Mouse (Mus musculus): ENCODE measurements around the gene Slc35c2. TPM values are rescaled to one million over a fixed set of nuclear protein-coding genes. Genes with fewer than 3 reads are reported as not detected.

Gene Slc35c2
- total RNA-seq, 2 experiments from 2014 or later = 17.2 to 18.3 TPM

- DNase-seq = no peak
- intact Hi-C loops (cut with DNase I) = no loop called here
These were observed 44.4 kb downstream of the Slc35c2 start for GRCm38 (mm10) chr2:165243122-165243720.

DNA sequence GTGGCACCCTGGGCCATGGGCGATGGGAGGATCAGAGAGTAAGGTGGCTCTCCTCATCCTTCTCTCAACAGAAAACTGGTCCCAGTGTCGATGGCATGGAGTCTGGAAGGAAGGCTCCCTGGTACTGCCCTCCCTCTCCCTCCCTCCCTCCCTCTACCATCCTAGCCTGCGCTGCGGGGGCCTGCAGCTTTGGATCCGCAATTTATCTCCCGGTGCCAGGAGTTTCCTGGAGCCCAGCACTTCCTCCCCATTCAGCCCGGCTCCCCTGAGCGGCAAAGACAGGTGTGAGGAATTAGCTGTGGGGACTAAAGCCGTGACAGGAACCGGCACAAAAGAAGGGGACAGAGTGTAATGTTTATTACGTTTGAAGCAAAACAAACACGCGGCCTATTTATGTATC lies 45.1 kb downstream of the Slc35c2 start:
- DNase-seq = no peak
- intact Hi-C loops (cut with DNase I) = no loop called here

GRCm38 (mm10) chr2:165241786-165242185 lies 45.9 kb downstream of the Slc35c2 start:
- DNase-seq = no peak
- intact Hi-C loops (cut with DNase I) = no loop called here

DNA sequence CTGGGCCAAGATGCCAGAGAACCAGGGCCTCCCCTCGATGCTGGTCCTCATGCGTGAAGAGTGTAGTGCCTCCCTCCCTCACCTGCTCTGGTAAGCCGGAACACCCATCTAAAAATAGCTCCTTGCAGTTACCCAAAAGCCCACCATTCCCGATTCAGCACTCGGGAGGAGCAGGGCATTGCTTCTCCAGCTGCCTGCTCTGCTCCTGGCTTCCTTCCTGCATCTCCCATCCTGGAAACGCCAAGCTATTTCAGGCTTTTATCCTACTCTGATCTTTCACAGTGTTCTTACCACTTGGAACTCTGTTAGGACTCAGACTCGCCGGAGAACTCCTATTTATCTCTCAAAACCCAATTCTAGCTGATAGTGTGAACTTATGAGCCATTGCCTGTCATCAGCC lies 47.3 kb downstream of the Slc35c2 start:
- no peak for DNase-seq
- intact Hi-C loops (cut with DNase I) = no loop called here

DNA sequence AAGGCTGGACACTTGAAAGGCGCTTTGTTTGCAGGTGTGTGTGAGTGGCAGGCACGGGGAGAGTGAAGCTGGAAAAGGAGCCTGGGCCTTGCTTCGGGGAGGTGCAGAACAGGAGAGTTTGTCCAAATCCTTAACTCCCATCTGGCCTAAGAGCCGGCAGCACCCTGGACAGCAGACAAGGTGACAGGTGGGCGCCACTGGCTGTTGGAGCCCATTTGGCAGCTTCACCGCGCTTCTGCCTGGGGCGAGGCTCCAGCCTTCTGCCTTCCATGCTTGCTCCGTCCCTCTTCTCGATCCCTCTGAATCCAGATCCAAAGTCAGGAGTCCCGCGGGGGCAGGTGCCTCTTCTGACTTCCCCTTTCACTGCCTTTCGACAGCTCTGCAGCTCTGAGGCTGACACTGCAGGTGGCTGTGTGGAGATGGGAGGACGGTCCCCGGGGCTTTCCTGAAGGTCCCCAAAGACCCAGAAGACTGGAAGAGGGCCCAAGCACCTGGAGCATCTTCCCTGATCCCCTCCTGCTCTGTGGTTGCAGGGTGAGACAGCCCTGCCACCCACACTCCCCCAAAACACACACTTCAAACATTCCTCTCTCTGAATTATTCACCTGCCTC lies 48.0 kb downstream of the Slc35c2 start:
- intact Hi-C loops (cut with DNase I) = no loop called here
- no peak for DNase-seq

- intact Hi-C loops (cut with DNase I) = no loop called here
These were observed 49.1 kb downstream of the Slc35c2 start for GRCm38 (mm10) chr2:165238416-165239145.

DNA sequence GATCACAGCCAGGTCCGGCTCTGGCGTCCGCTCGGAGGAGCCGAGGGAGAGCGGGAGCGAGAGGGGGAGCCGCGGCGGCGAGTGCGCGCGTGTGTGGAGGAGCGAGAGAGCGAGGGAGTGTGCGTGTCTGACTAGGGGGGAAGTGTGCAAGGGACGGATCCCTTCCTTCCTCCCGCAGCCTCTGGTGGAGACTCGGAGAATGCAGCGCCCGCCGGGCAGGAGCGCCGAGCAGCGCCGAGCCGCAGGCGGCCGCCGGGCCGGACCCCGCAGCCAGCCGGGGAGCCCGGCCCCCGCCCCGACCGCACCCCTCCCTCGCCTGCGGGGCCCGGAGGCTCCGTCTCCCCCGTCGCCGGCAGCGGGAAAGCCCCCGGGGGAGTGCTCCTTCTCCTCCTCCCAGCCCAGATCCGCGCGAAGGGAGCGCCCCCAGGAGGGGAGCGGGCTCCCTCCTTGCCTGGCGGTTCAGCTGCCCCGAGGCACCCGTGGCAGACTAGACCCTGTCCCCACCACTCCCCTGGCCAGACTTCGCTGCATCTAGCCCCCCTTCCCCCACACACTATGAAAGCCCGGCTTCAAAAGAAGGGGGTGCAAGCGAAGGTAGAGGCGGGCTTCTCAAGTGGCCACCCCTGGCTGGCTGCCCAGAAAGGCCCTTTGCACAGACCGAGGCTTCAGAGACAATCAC lies 52.9 kb downstream of the Slc35c2 start, which contains the start of gene Cdh22:
Gene Cdh22, minus strand, starts transcription at position 241 of the 679 bp plus-strand sequence.
- intact Hi-C loops (cut with DNase I) = loop anchor here (1.0 to 5.0 kb wide), 2 partner anchors 128 to 159 kb away; no protein-coding TSS in a partner anchor
- DNase-seq = peak; percentile 47 to 60

More at GRCm38 (mm10) chr2:165238416-165239145, 49.1 kb downstream of the Slc35c2 start:
- DNase-seq = no peak

DNA sequence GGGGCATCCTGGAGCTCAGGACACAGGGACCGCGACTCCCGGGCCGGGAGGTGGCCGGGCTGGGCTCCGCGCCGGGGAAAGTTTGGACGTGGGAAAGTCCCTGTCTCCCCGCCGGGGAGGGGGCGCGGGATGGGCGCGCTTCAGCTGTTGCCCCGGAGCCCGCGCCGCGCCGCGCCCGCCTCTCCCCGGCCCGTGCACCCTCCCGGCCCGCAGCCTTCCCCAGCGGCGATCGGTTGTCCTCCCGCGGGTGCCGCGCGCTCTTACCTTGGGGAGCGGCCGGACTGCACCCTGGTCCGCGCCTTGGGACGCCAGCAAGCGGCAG lies 53.4 kb downstream of the Slc35c2 start:
- intact Hi-C loops (cut with DNase I) = loop anchor here (5.0 kb wide), 1 partner anchor 128 kb away; no protein-coding TSS in a partner anchor
- DNase-seq = peak in 1 of 2 experiments; percentile 6

DNA sequence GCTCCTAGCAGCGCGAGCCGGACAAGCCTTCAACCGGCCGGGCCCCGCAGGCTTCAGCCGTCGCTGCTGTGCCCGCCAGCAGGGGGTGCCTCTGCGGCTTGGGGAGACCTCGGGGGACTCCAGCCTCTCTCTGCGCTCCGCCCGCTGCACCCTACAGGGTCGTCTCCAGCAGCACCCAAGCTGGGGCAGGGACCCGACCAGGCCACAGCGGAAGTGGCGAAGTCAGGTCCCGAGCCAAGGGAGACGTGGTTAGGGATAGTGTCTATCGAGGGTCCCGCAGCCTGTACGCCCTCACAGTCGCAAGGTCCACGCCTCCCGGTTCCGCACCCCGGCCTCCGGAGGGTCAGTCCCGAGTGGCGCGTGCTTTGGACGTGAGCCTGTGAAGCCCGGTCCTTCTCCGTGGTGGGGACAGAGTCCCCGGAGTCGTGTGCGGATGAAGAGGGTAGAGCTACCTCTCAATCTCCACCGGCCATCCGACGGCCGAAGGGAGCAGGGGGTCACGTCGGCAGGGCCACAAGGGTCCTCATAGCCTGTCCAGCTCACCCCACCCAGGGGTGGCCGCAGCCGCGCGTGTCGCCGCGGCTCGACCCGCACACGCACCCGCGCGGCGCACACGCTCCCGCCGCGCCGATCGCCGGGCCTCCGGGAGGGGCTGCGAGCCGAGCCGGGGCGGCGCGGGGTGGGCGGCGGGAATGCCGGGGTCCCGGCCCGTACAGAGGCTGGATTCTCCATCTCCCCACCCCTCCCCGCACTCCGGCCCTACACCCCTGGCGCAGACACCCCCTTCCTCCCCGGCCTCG lies 54.0 kb downstream of the Slc35c2 start:
- intact Hi-C loops (cut with DNase I) = loop anchor here (1.0 to 5.0 kb wide), 3 partner anchors 43 to 129 kb away; no protein-coding TSS in a partner anchor
- peak; percentile 52 to 71 for DNase-seq

DNA sequence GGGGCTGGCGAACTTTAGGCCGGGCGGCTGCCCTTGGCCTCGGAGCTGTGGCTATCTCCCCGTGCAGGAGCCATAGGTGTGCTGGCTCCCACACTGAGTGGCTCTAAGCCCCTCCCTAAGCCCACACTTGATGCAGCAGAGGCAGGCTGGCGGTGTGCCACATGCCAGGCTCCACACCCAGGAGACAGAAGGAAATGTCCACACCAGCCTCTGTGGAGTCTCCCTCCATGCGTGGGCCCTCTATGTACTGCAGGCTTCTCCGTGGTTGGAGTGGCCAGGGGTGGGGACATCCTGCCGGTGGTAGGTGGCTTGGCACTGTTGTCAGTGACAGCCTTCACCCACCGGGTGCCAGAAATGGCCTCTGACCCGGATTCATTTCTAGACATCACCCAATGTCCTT lies 58.6 kb downstream of the Slc35c2 start:
- intact Hi-C loops (cut with DNase I) = no loop called here
- DNase-seq = no peak

Other genes starting within 250 kb of the Slc35c2 start
- 1 to 10 TPM; 1.7 to 3.2 TPM for gene Cd40, start 232.2 kb downstream of the Slc35c2 start, total RNA-seq (2021)
- not detected for gene 1700025C18Rik, start 197.1 kb downstream of the Slc35c2 start, total RNA-seq (2021)
- under 1 TPM; 0.43 to 0.50 TPM for gene Cdh22, start 53.0 kb downstream of the Slc35c2 start, total RNA-seq (2021)
- gene Elmo2, start 38.6 kb upstream of the Slc35c2 start, total RNA-seq (2021) = 10 to 100 TPM; 16.7 to 19.1 TPM
- not detected for gene Zfp663, start 80.9 kb upstream of the Slc35c2 start, total RNA-seq (2021)
- 1 to 10 TPM; 2.1 to 2.2 TPM for gene Zfp334, start 100.4 kb upstream of the Slc35c2 start, total RNA-seq (2021)
- gene Ocstamp, start 112.5 kb upstream of the Slc35c2 start, total RNA-seq (2021) = not detected
- 1 to 10 TPM in 1 of 2 experiments, under 1 TPM in 1; 0.33 to 1.2 TPM for gene Slc13a3, start 185.4 kb upstream of the Slc35c2 start, total RNA-seq (2021)
- gene Trp53rka, start 205.5 kb upstream of the Slc35c2 start, total RNA-seq (2021) = 1 to 10 TPM; 9.3 to 9.7 TPM
- gene Slc2a10, start 215.9 kb upstream of the Slc35c2 start, total RNA-seq (2021) = 1 to 10 TPM; 5.0 to 5.8 TPM